Mouse (Mus musculus) monocyte, adult 2 months (primary cell): Measurements from ENCODE around the gene Fyco1.

ENCODE experiments used
- DNase-seq, 2 experiments: peaks; one replicate each; pipeline ENCODE4 v3.0.0; 2022; ENCODE audit warnings: low spot score in 2 of 2, low read depth in 1 of 2

Gene Fyco1

GRCm38 (mm10) chr9:123851713-123852448 lies at the start of gene Fyco1:
Gene Fyco1 (minus strand): TSS chr9:123851899.
- DNase-seq = peak; percentile 91 to 95

GRCm38 (mm10) chr9:123872049-123872448 lies 20.4 kb upstream of the Fyco1 start:
- DNase-seq = no peak

GRCm38 (mm10) chr9:123869167-123869784 lies 17.6 kb upstream of the Fyco1 start:
- DNase-seq = peak in 1 of 2 experiments; percentile 37

GRCm38 (mm10) chr9:123863641-123864040 lies 11.9 kb upstream of the Fyco1 start:
- no peak for DNase-seq

GRCm38 (mm10) chr9:123862895-123863616 lies 11.4 kb upstream of the Fyco1 start:
- DNase-seq = no peak

GRCm38 (mm10) chr9:123861929-123862328 lies 10.2 kb upstream of the Fyco1 start, which contains the start of gene Xcr1:
Gene Xcr1 (minus strand): TSS chr9:123862029.
- DNase-seq = no peak

GRCm38 (mm10) chr9:123856836-123857235 lies 5.1 kb upstream of the Fyco1 start:
- DNase-seq = no peak

- peak in 1 of 2 experiments; percentile 39 for DNase-seq
These were observed 1.0 kb upstream of the Fyco1 start for GRCm38 (mm10) chr9:123852449-123853390.

GRCm38 (mm10) chr9:123851062-123851712 lies 512 bp downstream of the Fyco1 start:
- DNase-seq = peak in 1 of 2 experiments; percentile 65

GRCm38 (mm10) chr9:123850705-123851061 lies 1.0 kb downstream of the Fyco1 start:
- no peak for DNase-seq

- no peak for DNase-seq
These were observed 1.6 kb downstream of the Fyco1 start for GRCm38 (mm10) chr9:123849976-123850695.

GRCm38 (mm10) chr9:123846490-123846889 lies 5.2 kb downstream of the Fyco1 start:
- DNase-seq = no peak

- no peak for DNase-seq
These were observed 6.6 kb downstream of the Fyco1 start for GRCm38 (mm10) chr9:123845120-123845519.

- no peak for DNase-seq
These were observed 7.2 kb downstream of the Fyco1 start for GRCm38 (mm10) chr9:123844468-123844867.

GRCm38 (mm10) chr9:123840243-123840642 lies 11.5 kb downstream of the Fyco1 start:
- peak; percentile 62 to 80 for DNase-seq

- DNase-seq = no peak
These were observed 15.8 kb downstream of the Fyco1 start for GRCm38 (mm10) chr9:123835851-123836250.

- DNase-seq = no peak
These were observed 22.8 kb downstream of the Fyco1 start for GRCm38 (mm10) chr9:123828916-123829315.

- DNase-seq = no peak
These were observed 25.1 kb downstream of the Fyco1 start for GRCm38 (mm10) chr9:123826631-123827030.

- no peak for DNase-seq
These were observed 33.1 kb downstream of the Fyco1 start for GRCm38 (mm10) chr9:123818601-123819000.

GRCm38 (mm10) chr9:123815996-123816395 lies 35.7 kb downstream of the Fyco1 start:
- no peak for DNase-seq
